13 mouse cellular contexts compared by ENCODE assay signal in genomic region chr1:193672681-193673080, GRCm38 (mm10).
DNase-seq lines count a peak whose midpoint lies in the region; ATAC-seq and TF ChIP-seq lines count a peak whose summit lies in the region.
"Had no signal": no experiment of that assay in that cellular context is flagged by ENCODE, and none has a peak within 500 bp of the region (broad histone marks: within the 10 kb centered on the region; RNA-seq: fewer than 3 reads in every experiment).

No protein-coding gene starts in this region.

- no peak overlapping the region for H3K4me3 ChIP-seq in forebrain, embryonic 12.5 days (replicated peaks)
- no peak overlapping the region for H3K4me3 ChIP-seq in forebrain, embryonic 10.5 days
- H3K4me3 ChIP-seq in kidney, postnatal 0 days (replicated peaks; ENCODE audit: low read depth, low read length), result no peak overlapping the region
- no peak overlapping the region for H3K4me3 ChIP-seq in kidney, embryonic 15.5 days (replicated peaks)
- no peak overlapping the region for H3K4me3 ChIP-seq in midbrain, embryonic 11.5 days (ENCODE audit: low read depth, low read length)
- H3K4me3 ChIP-seq: gastrocnemius, adult 2 months; heart, adult 2 months; heart, embryonic 15.5 days; limb, embryonic 12.5 days; liver, embryonic 13.5 days had no signal

- H3K9ac ChIP-seq in forebrain, embryonic 12.5 days, result no peak overlapping the region
- no peak overlapping the region for H3K9ac ChIP-seq in kidney, postnatal 0 days (ENCODE audit: low read depth, low read length)
- no peak overlapping the region for H3K9ac ChIP-seq in kidney, embryonic 15.5 days
- no peak overlapping the region for H3K9ac ChIP-seq in midbrain, embryonic 11.5 days (ENCODE audit: low read length)
- H3K9ac ChIP-seq: heart, embryonic 15.5 days; limb, embryonic 12.5 days; liver, embryonic 13.5 days; lung, embryonic 14.5 days had no signal

- 0 out of 2 replicates have a peak, but pooled peaks cover under 1% of the 10 kb centered on the region for H3K27me3 ChIP-seq in forebrain, embryonic 12.5 days
- peaks cover 7% of the 10 kb centered on the region for H3K27me3 ChIP-seq in forebrain, embryonic 10.5 days (ENCODE audit: poor library complexity, severe bottlenecking)
- H3K27me3 ChIP-seq in kidney, postnatal 0 days (ENCODE audit: insufficient read depth, low read length), result no peaks in the 10 kb centered on the region
- no peaks in the 10 kb centered on the region for H3K27me3 ChIP-seq in kidney, embryonic 15.5 days
- H3K27me3 ChIP-seq in midbrain, embryonic 11.5 days (ENCODE audit: control insufficient read depth, insufficient read depth, low read length), result no peaks in the 10 kb centered on the region
- H3K27me3 ChIP-seq: heart, embryonic 15.5 days; limb, embryonic 12.5 days; liver, embryonic 13.5 days had no signal

- no peaks in the 10 kb centered on the region for H3K9me3 ChIP-seq in forebrain, embryonic 12.5 days
- peaks cover 6% of the 10 kb centered on the region; the same call in 1 of the 2 replicates for H3K9me3 ChIP-seq in forebrain, embryonic 10.5 days
- no peaks in the 10 kb centered on the region for H3K9me3 ChIP-seq in kidney, postnatal 0 days (replicated peaks; ENCODE audit: low read length)
- H3K9me3 ChIP-seq in kidney, embryonic 15.5 days (replicated peaks), result no peaks in the 10 kb centered on the region
- no peaks in the 10 kb centered on the region; the same call in 1 of the 2 replicates for H3K9me3 ChIP-seq in midbrain, embryonic 11.5 days (ENCODE audit: control insufficient read depth, low read length)
- H3K9me3 ChIP-seq: heart, embryonic 15.5 days; limb, embryonic 12.5 days; liver, embryonic 13.5 days had no signal

- H3K4me1 ChIP-seq in forebrain, embryonic 12.5 days, result peaks cover 17% of the 10 kb centered on the region; the same call in 1 of the 2 replicates
- peaks cover 13% of the 10 kb centered on the region for H3K4me1 ChIP-seq in forebrain, embryonic 10.5 days
- H3K4me1 ChIP-seq in kidney, postnatal 0 days (replicated peaks; ENCODE audit: insufficient read depth, low read length), result no peaks in the 10 kb centered on the region
- H3K4me1 ChIP-seq in kidney, embryonic 15.5 days, result peaks cover 6% of the 10 kb centered on the region; the same call in 1 of the 2 replicates
- H3K4me1 ChIP-seq in midbrain, embryonic 11.5 days (ENCODE audit: control insufficient read depth, insufficient read depth, low read length), result 0 out of 2 replicates have a peak, but pooled peaks cover 3% of the 10 kb centered on the region

- no peak for TF ChIP-seq CTCF in kidney, postnatal 0 days (IDR thresholded peaks at IDR 0.05; ENCODE audit: low read depth)
- TF ChIP-seq CTCF in brain, embryonic 14.5 days (IDR thresholded peaks at IDR 0.05; ENCODE audit: borderline replicate concordance, extremely low read depth, insufficient read depth, insufficient read length), result no peak

- no peak overlapping the region for H3K4me2 ChIP-seq in forebrain, embryonic 12.5 days
- no peak overlapping the region for H3K4me2 ChIP-seq in kidney, postnatal 0 days (ENCODE audit: low read length)
- H3K4me2 ChIP-seq in kidney, embryonic 15.5 days, result no peak overlapping the region
- H3K4me2 ChIP-seq in midbrain, embryonic 11.5 days, result no peak overlapping the region
- H3K4me2 ChIP-seq: heart, embryonic 15.5 days; limb, embryonic 12.5 days; liver, embryonic 13.5 days; lung, embryonic 14.5 days had no signal

- WGBS in forebrain, embryonic 12.5 days, result 73% methylated on average over 3 of the region's 3 CpGs
- WGBS in forebrain, embryonic 10.5 days, result 73% methylated on average over 3 of the region's 3 CpGs
- WGBS in kidney, postnatal 0 days, result 75% methylated on average over 3 of the region's 3 CpGs
- WGBS in kidney, embryonic 15.5 days, result 72% methylated on average over 3 of the region's 3 CpGs
- WGBS in midbrain, embryonic 11.5 days, result 74% methylated on average over 3 of the region's 3 CpGs

- TF ChIP-seq POLR2A in brain, embryonic 14.5 days (IDR thresholded peaks at IDR 0.05; ENCODE audit: borderline replicate concordance, extremely low read depth, insufficient read depth, insufficient read length, poor library complexity, severe bottlenecking), result no peak

- peak overlapping the region; percentile 38; the same call in 1 of the 2 replicates for H3K27ac ChIP-seq in forebrain, embryonic 12.5 days
- H3K27ac ChIP-seq in forebrain, embryonic 10.5 days, result no peak overlapping the region
- H3K27ac ChIP-seq in kidney, postnatal 0 days, result no peak overlapping the region
- no peak overlapping the region for H3K27ac ChIP-seq in kidney, embryonic 15.5 days
- no peak overlapping the region for H3K27ac ChIP-seq in midbrain, embryonic 11.5 days (ENCODE audit: low read depth, low read length)
- H3K27ac ChIP-seq: gastrocnemius, adult 2 months; heart, adult 2 months; heart, embryonic 15.5 days; limb, embryonic 12.5 days; liver, embryonic 13.5 days had no signal

- no peak for DNase-seq in forebrain, embryonic 10.5 days (ENCODE audit: extremely low spot score, low spot score)
- peak; percentile 18 for DNase-seq in kidney, postnatal 0 days (ENCODE audit: low spot score)
- peak; percentile 16 for DNase-seq in brain, embryonic 14.5 days (ENCODE audit: low read depth)
- DNase-seq in retina, embryonic 14.5 days (ENCODE audit: low spot score), result peak; percentile 13
- no peak for DNase-seq in midbrain, embryonic 11.5 days (ENCODE audit: low spot score, missing footprints)
- DNase-seq: gastrocnemius, adult 2 months; liver, embryonic 13.5 days had no signal

- H3K36me3 ChIP-seq in forebrain, embryonic 12.5 days (replicated peaks), result no peaks in the 10 kb centered on the region
- H3K36me3 ChIP-seq in forebrain, embryonic 10.5 days (replicated peaks), result no peaks in the 10 kb centered on the region
- H3K36me3 ChIP-seq in kidney, postnatal 0 days (ENCODE audit: insufficient read depth, low read length), result no peaks in the 10 kb centered on the region
- no peaks in the 10 kb centered on the region for H3K36me3 ChIP-seq in kidney, embryonic 15.5 days
- H3K36me3 ChIP-seq in midbrain, embryonic 11.5 days (ENCODE audit: control insufficient read depth, insufficient read depth, low read length), result no peaks in the 10 kb centered on the region
- H3K36me3 ChIP-seq: heart, embryonic 15.5 days; limb, embryonic 12.5 days; liver, embryonic 13.5 days had no signal

- no peak for ATAC-seq in forebrain, embryonic 12.5 days (ENCODE audit: low FRiP score)
- ATAC-seq in kidney, postnatal 0 days (replicated peaks; ENCODE audit: low FRiP score, low read depth), result no peak
- no peak for ATAC-seq in kidney, embryonic 15.5 days (replicated peaks; ENCODE audit: low FRiP score)
- no peak for ATAC-seq in midbrain, embryonic 11.5 days (ENCODE audit: low FRiP score)

Comparison
In these comparisons a context has a peak if more than half of its experiments do, and no peak if none do; other contexts are left out.
1. DNase-seq: peak in kidney, postnatal 0 days (single experiment), brain, embryonic 14.5 days (single experiment) and retina, embryonic 14.5 days (single experiment); none in forebrain, embryonic 10.5 days (single experiment) and midbrain, embryonic 11.5 days (single experiment).